Mouse (Mus musculus): ENCODE measurements at regions not wholly inside any gene's neighbourhood (a gene's known extent, or its start where the extent isn't known, plus 50 kb on each side); places are given as distances from the start of the nearest gene placed in this dataset.

GRCm38 (mm10) chr9:47412786-47413185, 117.2 kb upstream of the Cadm1 start:
- H3K4me1 ChIP-seq = peaks cover 9% of the 10 kb centered on the region; the same call in 1 of the 2 replicates
- no peak overlapping the region for H3K4me3 ChIP-seq
- H3K9me3 ChIP-seq (replicated peaks) = no peaks in the 10 kb centered on the region
- no peak overlapping the region for H3K4me2 ChIP-seq
- H3K36me3 ChIP-seq (ENCODE audit: poor library complexity, severe bottlenecking) = no peaks in the 10 kb centered on the region
- no peak overlapping the region for H3K9ac ChIP-seq
- 82% methylated on average over 2 of the region's 2 CpGs for WGBS
- H3K27me3 ChIP-seq = peaks cover 18% of the 10 kb centered on the region; the same call in 1 of the 2 replicates
- no peak overlapping the region for H3K27ac ChIP-seq
- no peak for ATAC-seq

- H3K9ac ChIP-seq = no peak overlapping the region
- no peaks in the 10 kb centered on the region for H3K9me3 ChIP-seq (replicated peaks)
- H3K4me2 ChIP-seq = no peak overlapping the region
- H3K4me1 ChIP-seq = peaks cover 14% of the 10 kb centered on the region; the same call in 1 of the 2 replicates
- H3K27me3 ChIP-seq = peaks cover 18% of the 10 kb centered on the region; the same call in 1 of the 2 replicates
- WGBS = 77% methylated on average over 8 of the region's 8 CpGs
- no peaks in the 10 kb centered on the region for H3K36me3 ChIP-seq (ENCODE audit: poor library complexity, severe bottlenecking)
- H3K4me3 ChIP-seq = no peak overlapping the region
- ATAC-seq = no peak
- H3K27ac ChIP-seq = no peak overlapping the region
Observed at GRCm38 (mm10) chr9:47414350-47414988, 115.5 kb upstream of the Cadm1 start.

GRCm38 (mm10) chr9:47422151-47422599, 107.8 kb upstream of the Cadm1 start:
- peak overlapping the region; percentile 3; the same call in 1 of the 2 replicates for H3K4me2 ChIP-seq
- H3K27ac ChIP-seq = peak overlapping the region; percentile 27
- H3K9me3 ChIP-seq (replicated peaks) = no peaks in the 10 kb centered on the region
- whole genome bisulfite sequencing = 17% methylated on average over 9 of the region's 9 CpGs
- no peak overlapping the region for H3K4me3 ChIP-seq
- H3K9ac ChIP-seq = no peak overlapping the region
- ATAC-seq = 0 out of 2 replicates have a peak, but pooled peaks have one; percentile 21
- peaks cover 30% of the 10 kb centered on the region for H3K4me1 ChIP-seq
- H3K27me3 ChIP-seq = peaks cover 10% of the 10 kb centered on the region; the same call in 1 of the 2 replicates
- no peaks in the 10 kb centered on the region for H3K36me3 ChIP-seq (ENCODE audit: poor library complexity, severe bottlenecking)

- H3K9me3 ChIP-seq (replicated peaks) = no peaks in the 10 kb centered on the region
Observed at GRCm38 (mm10) chr9:47422741-47423461, 107.1 kb upstream of the Cadm1 start.

GRCm38 (mm10) chr9:47423462-47423832, 106.5 kb upstream of the Cadm1 start:
- H3K9ac ChIP-seq = no peak overlapping the region
- no peaks in the 10 kb centered on the region for H3K9me3 ChIP-seq (replicated peaks)
- H3K4me3 ChIP-seq = no peak overlapping the region
- H3K4me2 ChIP-seq = no peak overlapping the region
- H3K4me1 ChIP-seq = peaks cover 30% of the 10 kb centered on the region
- ATAC-seq = no peak
- 75% methylated on average over 3 of the region's 3 CpGs for whole genome bisulfite sequencing
- 0 out of 2 replicates have a peak overlapping the region, but pooled peaks have one; percentile 27 for H3K27ac ChIP-seq
- H3K27me3 ChIP-seq = peaks cover 10% of the 10 kb centered on the region; the same call in 1 of the 2 replicates
- no peaks in the 10 kb centered on the region for H3K36me3 ChIP-seq (ENCODE audit: poor library complexity, severe bottlenecking)

More at GRCm38 (mm10) chr9:47422741-47423461, 107.1 kb upstream of the Cadm1 start:
- Histone ChIP-seq H3K27me3 (peaks cover 10% of the 10 kb centered on the region; the same call in 1 of the 2 replicates), H3K4me1 (peaks cover 30% of the 10 kb centered on the region), H3K4me2 (peak overlapping the region; percentile 3; the same call in 1 of the 2 replicates), H3K36me3 (ENCODE audit: poor library complexity, severe bottlenecking) (no peaks in the 10 kb centered on the region), H3K4me3 (no peak overlapping the region), H3K9ac (no peak overlapping the region), H3K27ac (peak overlapping the region; percentile 27; the same call in 1 of the 2 replicates)
- peak; percentile 75 for ATAC-seq
- 41% methylated on average over 8 of the region's 8 CpGs for WGBS

- no peak overlapping the region for H3K4me2 ChIP-seq
- H3K27ac ChIP-seq = no peak overlapping the region
- H3K9me3 ChIP-seq (replicated peaks) = no peaks in the 10 kb centered on the region
- no peak for ATAC-seq
- peaks cover 26% of the 10 kb centered on the region for H3K4me1 ChIP-seq
- no peak overlapping the region for H3K9ac ChIP-seq
- H3K36me3 ChIP-seq (ENCODE audit: poor library complexity, severe bottlenecking) = no peaks in the 10 kb centered on the region
- WGBS = 90% methylated on average over 3 of the region's 3 CpGs
- H3K27me3 ChIP-seq = peaks cover 10% of the 10 kb centered on the region; the same call in 1 of the 2 replicates
- H3K4me3 ChIP-seq = no peak overlapping the region
Observed at GRCm38 (mm10) chr9:47424191-47424590, 105.8 kb upstream of the Cadm1 start.

- no peaks in the 10 kb centered on the region for H3K9me3 ChIP-seq (replicated peaks)
- H3K4me3 ChIP-seq = no peak overlapping the region
- WGBS = 93% methylated on average over 5 of the region's 5 CpGs
- no peak overlapping the region for H3K4me2 ChIP-seq
- H3K27me3 ChIP-seq = 0 out of 2 replicates have a peak, but pooled peaks cover 2% of the 10 kb centered on the region
- H3K27ac ChIP-seq = no peak overlapping the region
- no peak for ATAC-seq
- H3K9ac ChIP-seq = no peak overlapping the region
- H3K36me3 ChIP-seq (ENCODE audit: poor library complexity, severe bottlenecking) = no peaks in the 10 kb centered on the region
- H3K4me1 ChIP-seq = peaks cover 22% of the 10 kb centered on the region
Observed at GRCm38 (mm10) chr9:47426712-47427111, 103.3 kb upstream of the Cadm1 start.

- Histone ChIP-seq H3K4me1 (peaks cover under 1% of the 10 kb centered on the region; the same call in 1 of the 2 replicates), H3K9me3 (replicated peaks) (no peaks in the 10 kb centered on the region), H3K27ac (no peak overlapping the region), H3K4me2 (no peak overlapping the region), H3K9ac (no peak overlapping the region), H3K36me3 (ENCODE audit: poor library complexity, severe bottlenecking) (no peaks in the 10 kb centered on the region), H3K4me3 (no peak overlapping the region), H3K27me3 (no peaks in the 10 kb centered on the region)
- no peak for ATAC-seq
- WGBS = 70% methylated on average over 8 of the region's 8 CpGs
Observed at GRCm38 (mm10) chr9:47428710-47429341, 101.1 kb upstream of the Cadm1 start.

- Histone ChIP-seq H3K36me3 (ENCODE audit: poor library complexity, severe bottlenecking) (no peaks in the 10 kb centered on the region), H3K4me3 (no peak overlapping the region), H3K4me1 (no peaks in the 10 kb centered on the region), H3K9me3 (replicated peaks) (no peaks in the 10 kb centered on the region), H3K27ac (no peak overlapping the region), H3K4me2 (no peak overlapping the region), H3K9ac (no peak overlapping the region), H3K27me3 (no peaks in the 10 kb centered on the region)
- no peak for ATAC-seq
- no CpG with 5 or more reads among the region's 1 CpGs for WGBS
Observed at GRCm38 (mm10) chr9:47429691-47430090, 100.3 kb upstream of the Cadm1 start.

GRCm38 (mm10) chr9:47432715-47433114, 97.3 kb upstream of the Cadm1 start:
- ATAC-seq = no peak
- H3K4me1 ChIP-seq = 0 out of 2 replicates have a peak, but pooled peaks cover 8% of the 10 kb centered on the region
- WGBS = 82% methylated on average over 4 of the region's 4 CpGs

GRCm38 (mm10) chr9:47433185-47433584, 96.8 kb upstream of the Cadm1 start:
- Histone ChIP-seq H3K9ac (no peak overlapping the region), H3K4me2 (no peak overlapping the region), H3K27ac (no peak overlapping the region), H3K27me3 (no peaks in the 10 kb centered on the region), H3K9me3 (replicated peaks) (no peaks in the 10 kb centered on the region), H3K4me1 (0 out of 2 replicates have a peak, but pooled peaks cover 8% of the 10 kb centered on the region), H3K36me3 (ENCODE audit: poor library complexity, severe bottlenecking) (no peaks in the 10 kb centered on the region), H3K4me3 (no peak overlapping the region)
- WGBS = 77% methylated on average over 2 of the region's 2 CpGs
- no peak for ATAC-seq

More at GRCm38 (mm10) chr9:47432715-47433114, 97.3 kb upstream of the Cadm1 start:
- H3K4me2 ChIP-seq = no peak overlapping the region
- no peak overlapping the region for H3K27ac ChIP-seq
- H3K9me3 ChIP-seq (replicated peaks) = no peaks in the 10 kb centered on the region
- H3K36me3 ChIP-seq (ENCODE audit: poor library complexity, severe bottlenecking) = no peaks in the 10 kb centered on the region
- H3K27me3 ChIP-seq = no peaks in the 10 kb centered on the region
- no peak overlapping the region for H3K4me3 ChIP-seq
- no peak overlapping the region for H3K9ac ChIP-seq

- Histone ChIP-seq H3K9ac (no peak overlapping the region), H3K9me3 (replicated peaks) (no peaks in the 10 kb centered on the region), H3K4me1 (0 out of 2 replicates have a peak, but pooled peaks cover 8% of the 10 kb centered on the region), H3K27ac (no peak overlapping the region), H3K36me3 (ENCODE audit: poor library complexity, severe bottlenecking) (no peaks in the 10 kb centered on the region), H3K4me2 (no peak overlapping the region), H3K4me3 (no peak overlapping the region), H3K27me3 (no peaks in the 10 kb centered on the region)
- 92% methylated on average over 2 of the region's 2 CpGs for WGBS
- ATAC-seq = no peak
Observed at GRCm38 (mm10) chr9:47434091-47434490, 95.9 kb upstream of the Cadm1 start.
